In genomic region chr2:34215496-34215895, GRCm38 (mm10) we compare ENCODE assay signal across 24 mouse cellular contexts.
"Had no signal": no experiment of that assay in that cellular context is flagged by ENCODE, and none has a peak within 500 bp of the region (broad histone marks: within the 10 kb centered on the region; RNA-seq: fewer than 3 reads in every experiment).

No protein-coding gene starts in this region.

- H3K36me3 ChIP-seq: heart, embryonic 15.5 days; intestine, embryonic 15.5 days had no signal

- H3K4me1 ChIP-seq: heart, embryonic 13.5 days; heart, embryonic 15.5 days; hindbrain, embryonic 10.5 days; intestine, embryonic 15.5 days; limb, embryonic 15.5 days; liver, embryonic 12.5 days had no signal

- H3K4me3 ChIP-seq: heart, adult 2 months; heart, embryonic 13.5 days; heart, embryonic 15.5 days; hindbrain, embryonic 10.5 days; hindbrain, embryonic 12.5 days; intestine, embryonic 15.5 days; kidney, embryonic 15.5 days; limb, embryonic 13.5 days; limb, embryonic 15.5 days; liver, embryonic 12.5 days had no signal

- H3K27ac ChIP-seq: heart, adult 2 months; heart, embryonic 13.5 days; heart, embryonic 15.5 days; hindbrain, embryonic 10.5 days; hindbrain, embryonic 12.5 days; hindbrain, embryonic 14.5 days; intestine, embryonic 15.5 days; kidney, embryonic 15.5 days; kidney, postnatal 0 days; limb, embryonic 13.5 days; limb, embryonic 15.5 days; liver, embryonic 12.5 days; liver, embryonic 14.5 days had no signal

- DNase-seq: forebrain, postnatal 0 days; gastrocnemius, postnatal 14 days; gastrocnemius, postnatal 36 days; heart, adult 11 months; heart, adult 2 months; heart, postnatal 4 days; kidney, adult 18-20 months; kidney, adult 9 months; kidney, postnatal 14 days; kidney, postnatal 36 days; layer of hippocampus, adult 9-11 months; layer of hippocampus, postnatal 36 days had no signal

- H3K27me3 ChIP-seq: heart, embryonic 13.5 days; heart, embryonic 15.5 days; hindbrain, embryonic 12.5 days; intestine, embryonic 15.5 days; kidney, embryonic 15.5 days; limb, embryonic 13.5 days; limb, embryonic 15.5 days; liver, embryonic 12.5 days had no signal
